Mouse (Mus musculus) small intestine, adult 2 months (tissue): ENCODE data around the gene Zscan10. TPM values are rescaled to one million over a fixed set of nuclear protein-coding genes. Genes with fewer than 3 reads are reported as not detected.

Experiments used
- H3K27ac ChIP-seq: fragments of 200-500 bp; 2 replicates; pipeline ENCODE4 v1.5.1; 2012; ENCODE audit warnings: low read depth, low read length, control low read depth, inconsistent platforms; ENCODE audit not compliant: insufficient read depth
- H3K27me3 ChIP-seq: fragments of 200-500 bp; 2 replicates; pipeline ENCODE4 v1.6.1; 2012; ENCODE audit warnings: mild to moderate bottlenecking, moderate library complexity, low read length, inconsistent platforms; ENCODE audit not compliant: control insufficient read depth, insufficient read depth
- H3K36me3 ChIP-seq: fragments of 200-500 bp; 2 replicates; pipeline ENCODE4 v1.6.1; 2012; ENCODE audit warnings: mild to moderate bottlenecking, low read length, control low read depth, inconsistent platforms; ENCODE audit not compliant: control insufficient read depth, insufficient read depth
- H3K4me1 ChIP-seq: fragments of 200-500 bp; 2 replicates; pipeline ENCODE4 v1.6.1; 2012; ENCODE audit warnings: low read length, inconsistent platforms, mixed read lengths; ENCODE audit not compliant: control insufficient read depth, insufficient read depth, insufficient read length
- H3K4me3 ChIP-seq: fragments of 200-500 bp; 2 replicates; pipeline ENCODE4 v1.5.1; 2012; ENCODE audit warnings: low read depth, mild to moderate bottlenecking, control low read depth, inconsistent platforms, low read length, moderate library complexity
- CTCF ChIP-seq: fragments of 200-500 bp; IDR thresholded peaks from 2 replicates; pipeline ENCODE4 v1.5.1; 2012; ENCODE audit warnings: low read depth, mild to moderate bottlenecking, control low read depth, inconsistent platforms, low read length, moderate library complexity, mixed read lengths; ENCODE audit not compliant: insufficient replicate concordance, insufficient read length; ENCODE audit errors: extremely low read depth
- POLR2A ChIP-seq: fragments of 200-500 bp; IDR thresholded peaks from 2 replicates; pipeline ENCODE4 v1.6.1; 2012; ENCODE audit warnings: low read depth, mild to moderate bottlenecking, control low read depth, inconsistent platforms, low read length, moderate library complexity
- WGBS: fragments of 180-500 bp; shearing (Covaris S2); methylation state at CpG from one replicate; pipeline ENCODE4 v1.1.7; 2018; 5-methylcytosine and 5-hydroxymethylcytosine counted together
- polyA plus RNA-seq: library from polyadenylated mRNA; depleted of rRNA; stranded (reverse); fragments of >200 nt; gene quantifications from 2 replicates; pipeline ENCODE4 v1.2.3, GENCODE M21; 2012

The Zscan10 gene
- polyA plus RNA-seq, 1 experiment: not detected

DNA sequence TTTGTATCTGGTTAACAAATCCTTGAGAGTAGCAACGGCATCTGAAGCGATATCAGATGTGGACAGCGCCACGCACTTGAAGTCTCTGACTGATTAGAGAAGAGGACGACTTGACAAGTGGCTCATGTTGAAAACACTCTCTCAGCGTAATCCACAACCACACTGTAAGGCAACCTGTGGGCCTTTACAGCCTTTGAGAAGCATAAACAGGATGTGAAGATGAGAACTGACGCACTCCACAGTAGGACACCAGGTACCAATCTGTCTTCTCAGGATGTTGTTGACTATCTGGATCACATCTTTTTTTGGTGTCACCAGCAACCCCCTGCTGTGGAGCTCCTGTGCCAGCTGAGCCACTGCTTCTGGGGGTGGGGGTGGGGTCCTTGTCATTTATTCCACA, 19.7 kb downstream of the Zscan10 start:
- TF ChIP-seq POLR2A: no peak
- no peak for TF ChIP-seq CTCF
- H3K36me3 ChIP-seq: no peaks in the 10 kb centered on the region
- no peak overlapping the region for H3K27ac ChIP-seq
- H3K27me3 ChIP-seq: peaks cover 4% of the 10 kb centered on the region; the same call in 1 of the 2 replicates
- 58% methylated on average over 7 of the region's 7 CpGs for WGBS
- no peaks in the 10 kb centered on the region for H3K4me1 ChIP-seq
- no peak overlapping the region for H3K4me3 ChIP-seq

DNA sequence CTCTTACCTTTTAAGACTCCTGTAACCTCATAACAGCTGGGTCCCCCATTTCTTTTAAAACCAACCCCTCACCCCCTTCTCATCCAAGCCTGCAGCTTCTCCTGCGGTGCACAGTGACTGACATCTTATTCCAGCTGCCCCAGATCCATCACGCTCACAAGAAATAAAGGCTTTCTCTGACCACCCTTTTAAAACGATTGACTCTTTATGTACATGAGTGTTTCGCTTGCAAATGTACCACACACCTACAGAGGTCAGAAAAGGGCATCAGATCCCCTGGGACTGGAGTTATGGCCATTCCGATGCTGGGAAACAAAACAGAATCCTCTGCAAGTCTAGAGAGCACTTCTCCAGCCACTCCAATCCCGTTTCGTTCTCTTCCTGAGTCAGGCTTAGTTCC, 27.2 kb downstream of the Zscan10 start:
- 44% methylated on average over 7 of the region's 7 CpGs for WGBS
- Histone ChIP-seq H3K27me3 (no peaks in the 10 kb centered on the region), H3K4me3 (no peak overlapping the region), H3K4me1 (no peaks in the 10 kb centered on the region), H3K36me3 (no peaks in the 10 kb centered on the region), H3K27ac (no peak overlapping the region)
- TF ChIP-seq CTCF (no peak), POLR2A (no peak)

DNA sequence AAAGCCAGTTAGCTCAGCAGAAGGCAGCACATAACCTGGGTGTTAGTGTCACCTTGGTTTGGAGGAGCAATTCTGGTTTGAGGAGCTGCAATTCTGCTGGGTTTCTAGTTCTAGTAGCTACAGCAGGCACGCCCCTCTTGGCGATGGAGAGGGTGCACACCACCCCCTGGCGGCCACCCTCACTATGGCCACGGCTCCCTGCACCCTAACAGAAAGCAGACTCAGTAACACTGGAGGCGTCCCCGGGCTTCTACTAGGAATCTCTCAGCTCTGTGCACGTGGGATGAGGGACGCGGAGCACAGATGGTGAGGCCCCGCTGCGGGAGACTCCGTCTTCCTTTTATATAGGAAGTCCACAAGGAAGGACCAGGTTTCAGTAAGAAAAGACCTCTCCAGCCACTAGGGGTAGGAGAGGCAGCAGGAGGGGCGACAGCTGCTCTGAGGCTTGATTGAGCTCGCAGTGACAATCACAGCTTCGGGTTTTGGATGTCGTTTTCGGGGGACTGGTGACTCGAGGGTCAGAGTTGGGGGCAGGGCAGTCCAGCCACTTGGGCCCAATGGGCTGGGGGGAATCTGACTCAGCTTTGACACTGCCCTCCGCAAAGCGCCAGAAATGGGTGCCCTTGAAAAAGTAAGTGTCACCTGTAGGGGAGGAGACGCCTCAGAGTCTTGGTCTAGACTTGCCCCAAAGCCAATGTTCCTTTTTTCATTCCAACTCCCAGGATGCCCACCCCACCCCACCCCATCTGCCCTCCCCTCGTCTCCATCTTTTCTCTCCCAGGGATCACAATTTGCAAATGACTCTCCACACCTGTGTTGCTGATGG, 29.8 kb downstream of the Zscan10 start:
- 10% methylated on average over 22 of the region's 22 CpGs for WGBS
- no peaks in the 10 kb centered on the region for H3K36me3 ChIP-seq
- no peak overlapping the region for H3K4me3 ChIP-seq
- no peaks in the 10 kb centered on the region for H3K27me3 ChIP-seq
- TF ChIP-seq POLR2A (no peak; the same call in 1 of the 2 replicates), CTCF (peak; percentile 77)
- no peaks in the 10 kb centered on the region for H3K4me1 ChIP-seq
- no peak overlapping the region for H3K27ac ChIP-seq

DNA sequence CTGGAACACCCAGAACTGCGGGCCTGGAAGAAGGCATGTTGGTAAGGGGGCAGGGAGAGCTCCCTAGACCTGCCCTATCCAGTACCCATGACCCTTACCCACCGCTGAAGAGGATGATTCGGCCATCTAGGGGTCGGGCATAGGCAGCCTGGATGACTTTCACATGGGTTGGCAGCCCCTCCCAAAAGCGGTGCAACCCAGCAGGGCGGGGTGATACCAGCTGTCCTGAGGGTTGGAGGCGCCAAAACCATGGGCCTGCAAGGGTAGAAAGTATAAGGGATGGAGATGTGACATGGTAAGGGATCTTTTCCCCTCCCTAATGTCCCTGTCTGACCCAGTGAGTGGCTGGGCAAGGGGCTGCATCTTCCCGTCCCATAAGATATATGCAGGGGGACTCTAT, 30.6 kb downstream of the Zscan10 start:
- no peak for TF ChIP-seq CTCF
- TF ChIP-seq POLR2A: no peak
- no peaks in the 10 kb centered on the region for H3K4me1 ChIP-seq
- H3K36me3 ChIP-seq: no peaks in the 10 kb centered on the region
- H3K27me3 ChIP-seq: no peaks in the 10 kb centered on the region
- no peak overlapping the region for H3K4me3 ChIP-seq
- no peak overlapping the region for H3K27ac ChIP-seq
- 68% methylated on average over 8 of the region's 8 CpGs for WGBS

DNA sequence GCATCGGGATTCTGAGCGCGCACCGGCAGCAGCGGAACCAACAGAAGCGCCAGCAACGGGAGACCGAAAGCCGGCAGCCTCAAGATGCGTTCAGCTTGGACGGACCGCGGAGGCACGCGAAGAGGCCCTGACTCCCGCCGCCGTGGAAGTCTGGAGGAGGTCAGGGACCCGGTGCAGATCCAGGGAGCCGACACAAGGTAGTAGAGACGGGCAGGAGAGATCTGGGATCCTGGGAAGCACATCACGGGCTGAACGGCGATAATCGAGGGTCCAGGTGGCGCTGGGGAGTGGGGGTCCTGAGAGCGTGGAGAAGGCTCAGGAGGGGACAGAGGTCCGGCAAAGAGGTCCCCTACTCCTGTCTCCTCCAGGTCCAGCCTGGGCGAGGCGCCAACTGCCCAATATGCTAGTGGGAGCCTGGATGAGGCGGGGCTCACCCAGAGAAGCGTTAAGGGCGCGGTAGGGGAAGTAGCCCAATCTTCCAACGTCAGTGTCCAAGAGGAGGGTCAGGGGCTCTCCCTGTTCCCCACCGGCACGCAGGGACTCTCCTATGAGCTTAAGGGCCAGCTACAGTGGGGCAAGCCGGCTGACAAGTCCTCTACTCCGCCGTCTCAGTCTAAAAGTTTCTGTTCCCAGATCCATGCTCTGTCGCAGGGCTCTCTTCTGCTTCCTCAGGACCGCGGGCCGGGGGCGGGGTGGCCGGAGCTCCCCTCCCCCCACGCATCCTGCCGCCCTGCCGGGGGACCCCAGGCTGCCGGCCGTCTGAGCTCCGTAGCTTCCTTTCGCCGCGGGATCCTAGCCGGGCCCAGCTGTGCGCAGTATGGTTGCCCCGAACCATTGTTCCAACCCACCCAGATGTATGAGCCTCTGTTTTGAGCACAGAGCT, 44.2 kb downstream of the Zscan10 start, which contains the start of gene Mmp25:
Mmp25 (minus strand) TSS at position 665 of the 883 bp plus-strand sequence.
- no peaks in the 10 kb centered on the region for H3K36me3 ChIP-seq
- peak within 1 kb of the TSS; percentile 52 for H3K4me3 ChIP-seq
- no peak within 1 kb of the TSS; the same call in 1 of the 2 replicates for H3K27ac ChIP-seq
- TF ChIP-seq CTCF (no peak), POLR2A (no peak)
- WGBS: 4% methylated on average over 58 of the region's 58 CpGs
- peaks cover 18% of the 10 kb centered on the region for H3K27me3 ChIP-seq
- H3K4me1 ChIP-seq: peaks cover 7% of the 10 kb centered on the region; the same call in 1 of the 2 replicates

DNA sequence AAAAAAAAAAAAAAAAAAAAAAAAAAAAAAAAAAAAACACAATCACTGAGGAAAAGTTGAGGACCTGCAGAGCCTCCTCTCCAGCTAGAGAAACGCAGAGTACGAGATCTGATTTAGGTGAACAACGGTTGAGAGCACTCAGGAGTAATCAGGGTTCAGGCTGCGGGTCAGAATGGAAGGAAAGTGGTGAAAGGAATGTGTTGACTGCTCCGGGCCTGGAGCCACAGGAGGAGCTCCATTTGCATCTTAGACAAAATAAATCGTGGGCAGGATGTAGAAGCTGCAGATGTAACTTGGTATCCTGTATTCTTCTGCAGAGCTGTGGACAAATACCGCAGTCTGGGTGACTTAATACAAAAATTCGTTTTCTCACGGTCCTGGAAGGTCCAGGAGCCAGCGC, 45.2 kb downstream of the Zscan10 start:
- no peaks in the 10 kb centered on the region for H3K36me3 ChIP-seq
- no peak for TF ChIP-seq POLR2A
- 62% methylated on average over 10 of the region's 10 CpGs for WGBS

DNA sequence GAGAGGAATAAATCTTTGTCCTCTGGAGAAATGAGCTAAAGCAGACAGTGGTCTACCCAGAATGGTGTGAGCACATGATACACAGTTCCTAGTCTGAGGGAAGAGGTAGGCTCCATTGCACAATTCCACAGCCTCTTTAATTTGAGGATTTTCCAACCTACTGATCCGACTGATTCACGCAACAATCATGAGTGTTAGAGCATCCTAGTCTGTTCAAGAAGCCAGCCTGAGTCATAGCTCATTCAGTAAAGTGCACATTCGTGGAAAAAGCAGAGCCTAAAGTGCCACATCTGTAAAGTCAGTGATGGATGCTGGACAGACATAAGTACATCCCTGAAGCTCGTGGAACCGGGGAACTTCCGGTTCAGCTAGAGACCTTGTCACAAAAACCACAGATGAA, 50.7 kb downstream of the Zscan10 start:
- no peaks in the 10 kb centered on the region for H3K4me1 ChIP-seq
- H3K36me3 ChIP-seq: no peaks in the 10 kb centered on the region
- WGBS: 64% methylated on average over 6 of the region's 6 CpGs
- TF ChIP-seq CTCF (no peak), POLR2A (no peak)
- no peak overlapping the region for H3K4me3 ChIP-seq
- no peak overlapping the region for H3K27ac ChIP-seq
- no peaks in the 10 kb centered on the region; the same call in 1 of the 2 replicates for H3K27me3 ChIP-seq

More for the DNA sequence above, 45.2 kb downstream of the Zscan10 start:
- peaks cover 7% of the 10 kb centered on the region; the same call in 1 of the 2 replicates for H3K4me1 ChIP-seq
- no peak overlapping the region for H3K4me3 ChIP-seq
- no peak overlapping the region for H3K27ac ChIP-seq
- H3K27me3 ChIP-seq: peaks cover 18% of the 10 kb centered on the region
